Mouse (Mus musculus) neural tube, embryonic 12.5 days (tissue): Measurements from ENCODE around the gene P2rx5. TPM values are rescaled to one million over a fixed set of nuclear protein-coding genes. Genes with fewer than 3 reads are reported as not detected.

Experiments used
- ATAC-seq: fragments of 200-750 bp; cut with Nextera tagmentation; 2 replicates; pipeline ENCODE4 v1.8.0; 2017; ENCODE audit warnings: low read depth, mild to moderate bottlenecking, moderate TSS enrichment, moderate library complexity; ENCODE audit not compliant: low FRiP score
- H3K27ac ChIP-seq: fragments of 300-500 bp; sonication (generic); 2 replicates; pipeline ENCODE4 v1.5.1; 2016
- H3K27me3 ChIP-seq: fragments of 300-500 bp; sonication (generic); replicated peaks from 2 replicates; pipeline ENCODE4 v1.6.1; 2016; ENCODE audit warnings: mild to moderate bottlenecking
- H3K36me3 ChIP-seq: fragments of 300-500 bp; sonication (generic); 2 replicates; pipeline ENCODE4 v1.6.1; 2016; ENCODE audit warnings: mild to moderate bottlenecking
- H3K4me1 ChIP-seq: fragments of 300-500 bp; sonication (generic); 2 replicates; pipeline ENCODE4 v1.6.1; 2016
- H3K4me2 ChIP-seq: fragments of 300-500 bp; sonication (generic); replicated peaks from 2 replicates; pipeline ENCODE4 v1.6.1; 2016; ENCODE audit warnings: mild to moderate bottlenecking
- H3K4me3 ChIP-seq: fragments of 300-500 bp; sonication (generic); 2 replicates; pipeline ENCODE4 v1.5.1; 2016
- H3K9ac ChIP-seq: fragments of 300-500 bp; sonication (generic); 2 replicates; pipeline ENCODE4 v1.6.1; 2016; ENCODE audit warnings: mild to moderate bottlenecking
- H3K9me3 ChIP-seq: fragments of 300-500 bp; sonication (generic); 2 replicates; pipeline ENCODE4 v1.6.1; 2016; ENCODE audit warnings: mild to moderate bottlenecking
- WGBS: fragments of 180-500 bp; shearing (Covaris S2); methylation state at CpG from one replicate; pipeline ENCODE4 v1.1.7; 2016; 5-methylcytosine and 5-hydroxymethylcytosine counted together
- polyA plus RNA-seq: library from polyadenylated mRNA; unstranded; fragments of >200 nt; fragmentation: Nextera tagmentation; extraction: Ambion mirVana; gene quantifications from 2 replicates; pipeline ENCODE4 v1.2.1, GENCODE M21; 2016

P2rx5 gene
- polyA plus RNA-seq, 1 experiment from 2014 or later = 0.30 TPM

DNA sequence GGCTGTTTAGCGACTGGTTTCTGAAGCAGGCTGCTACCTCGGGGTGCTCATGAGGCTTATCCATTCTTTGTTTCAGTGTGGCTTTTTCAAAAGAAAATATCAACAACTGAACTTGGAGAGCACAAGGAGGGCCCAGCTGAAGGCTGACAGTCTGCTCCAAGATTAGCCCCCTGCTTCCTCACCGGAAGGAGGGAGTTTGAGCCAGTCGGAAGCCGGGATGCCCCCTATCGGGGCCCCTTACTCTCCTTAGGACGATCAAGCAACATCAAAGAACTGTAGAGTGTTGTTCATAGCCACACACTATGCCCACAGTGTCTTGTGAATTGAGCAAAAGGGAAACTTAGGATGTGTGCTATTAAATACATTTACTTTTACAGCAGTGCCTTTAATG, 13.3 kb upstream of the P2rx5 start:
- H3K9me3 ChIP-seq = no peaks in the 10 kb centered on the region
- H3K27ac ChIP-seq = no peak overlapping the region
- no peak overlapping the region for H3K4me3 ChIP-seq
- ATAC-seq = no peak
- WGBS = 66% methylated on average over 7 of the region's 7 CpGs
- no peak overlapping the region for H3K4me2 ChIP-seq
- no peaks in the 10 kb centered on the region for H3K36me3 ChIP-seq
- no peaks in the 10 kb centered on the region for H3K4me1 ChIP-seq
- H3K27me3 ChIP-seq = no peaks in the 10 kb centered on the region
- no peak overlapping the region for H3K9ac ChIP-seq

DNA sequence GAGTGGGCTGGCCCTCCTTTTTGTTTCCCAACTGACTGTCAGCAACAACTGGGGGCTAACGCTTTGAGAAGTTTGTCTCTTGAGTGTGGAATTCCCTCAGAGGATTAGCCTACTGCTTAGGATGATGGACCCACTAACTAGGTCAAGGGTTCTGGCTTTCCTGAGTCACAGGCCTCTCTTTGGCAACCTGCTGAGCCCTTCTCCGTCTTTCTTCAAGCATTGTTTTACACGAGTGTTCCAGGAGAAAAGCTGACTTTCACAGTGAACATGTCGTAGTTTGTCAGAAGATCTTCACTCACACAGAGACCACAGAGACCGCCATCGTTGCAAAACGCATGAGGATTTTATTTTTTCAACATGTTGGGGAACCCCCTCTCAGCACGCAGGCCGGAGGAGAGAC, 12.0 kb upstream of the P2rx5 start:
- H3K4me3 ChIP-seq = no peak overlapping the region
- H3K4me1 ChIP-seq = no peaks in the 10 kb centered on the region
- WGBS = 79% methylated on average over 9 of the region's 9 CpGs
- H3K4me2 ChIP-seq = no peak overlapping the region
- no peaks in the 10 kb centered on the region for H3K36me3 ChIP-seq
- H3K27ac ChIP-seq = no peak overlapping the region
- no peaks in the 10 kb centered on the region for H3K9me3 ChIP-seq
- no peak overlapping the region for H3K9ac ChIP-seq
- H3K27me3 ChIP-seq = no peaks in the 10 kb centered on the region
- ATAC-seq = no peak

DNA sequence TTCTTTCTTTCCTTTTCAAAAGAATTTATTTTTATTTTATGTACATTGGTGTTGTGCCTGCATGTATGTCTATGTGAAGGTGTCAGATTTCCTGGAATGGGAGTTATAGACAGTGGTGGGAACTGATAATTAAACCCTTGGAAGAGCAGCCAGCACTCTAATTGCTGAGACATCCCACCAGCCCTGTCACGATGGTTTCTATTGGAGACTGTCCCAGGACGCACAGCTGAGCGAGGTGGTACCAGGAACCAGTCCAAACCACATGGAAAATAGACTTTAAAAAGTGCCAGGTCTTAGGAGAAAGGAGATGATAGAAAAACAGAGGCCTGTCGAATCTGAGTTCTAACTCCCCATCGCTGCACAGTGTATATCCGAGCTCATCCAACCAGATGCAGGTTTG, 5.2 kb upstream of the P2rx5 start:
- no peak overlapping the region for H3K27ac ChIP-seq
- no peaks in the 10 kb centered on the region for H3K4me1 ChIP-seq
- WGBS = 80% methylated on average over 6 of the region's 6 CpGs
- H3K9ac ChIP-seq = no peak overlapping the region
- H3K36me3 ChIP-seq = no peaks in the 10 kb centered on the region
- peaks cover 8% of the 10 kb centered on the region for H3K27me3 ChIP-seq
- no peaks in the 10 kb centered on the region for H3K9me3 ChIP-seq
- ATAC-seq = no peak
- H3K4me2 ChIP-seq = no peak overlapping the region
- H3K4me3 ChIP-seq = no peak overlapping the region

DNA sequence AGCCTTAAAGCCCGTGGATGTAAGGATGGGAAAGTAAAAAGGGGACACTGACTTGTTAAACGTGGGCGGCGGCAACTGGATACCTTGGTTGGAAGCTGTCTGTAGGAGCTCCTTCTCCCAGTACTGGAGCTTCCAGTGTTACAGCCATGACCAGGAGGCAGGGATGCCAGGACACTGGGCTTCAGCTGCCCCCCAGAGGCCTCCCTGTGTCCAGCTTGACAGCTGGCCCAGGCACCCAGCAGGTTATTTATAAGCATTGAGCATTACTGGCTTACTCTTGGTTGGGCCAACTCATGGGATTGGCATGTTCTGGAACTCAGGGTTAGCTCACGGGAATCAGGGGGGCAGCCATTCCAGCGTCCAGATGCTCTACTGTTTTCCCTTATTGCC, 585 bp downstream of the P2rx5 start:
- H3K9me3 ChIP-seq = no peaks in the 10 kb centered on the region
- H3K36me3 ChIP-seq = no peaks in the 10 kb centered on the region
- H3K4me1 ChIP-seq = 0 out of 2 replicates have a peak, but pooled peaks cover 4% of the 10 kb centered on the region
- H3K9ac ChIP-seq = no peak overlapping the region
- H3K27me3 ChIP-seq = peaks cover 23% of the 10 kb centered on the region
- no peak overlapping the region for H3K4me3 ChIP-seq
- ATAC-seq = no peak
- no peak overlapping the region for H3K27ac ChIP-seq
- peak overlapping the region; percentile 75 for H3K4me2 ChIP-seq
- 22% methylated on average over 6 of the region's 6 CpGs for WGBS

DNA sequence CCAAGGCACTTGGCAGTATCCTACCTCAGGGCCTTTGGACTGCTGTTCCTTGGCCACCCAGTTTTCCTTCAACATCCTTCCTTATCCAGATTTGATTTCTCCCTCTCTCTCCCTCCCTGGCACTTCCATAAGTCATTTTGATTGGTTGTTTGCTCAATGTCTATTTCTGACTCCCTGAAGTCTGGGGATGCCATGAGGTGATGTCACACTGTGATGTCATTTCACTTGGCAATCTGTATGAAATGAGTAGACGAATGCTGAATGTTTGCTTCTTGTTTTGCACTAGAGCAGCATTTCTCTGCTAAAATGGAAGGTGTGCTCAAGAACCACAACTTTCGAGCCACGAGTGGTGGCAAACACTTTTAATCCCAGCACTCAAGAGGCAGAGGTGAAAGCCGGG, 1.4 kb downstream of the P2rx5 start:
- no peak for ATAC-seq
- peaks cover 23% of the 10 kb centered on the region for H3K27me3 ChIP-seq
- WGBS = 90% methylated on average over 4 of the region's 4 CpGs

DNA sequence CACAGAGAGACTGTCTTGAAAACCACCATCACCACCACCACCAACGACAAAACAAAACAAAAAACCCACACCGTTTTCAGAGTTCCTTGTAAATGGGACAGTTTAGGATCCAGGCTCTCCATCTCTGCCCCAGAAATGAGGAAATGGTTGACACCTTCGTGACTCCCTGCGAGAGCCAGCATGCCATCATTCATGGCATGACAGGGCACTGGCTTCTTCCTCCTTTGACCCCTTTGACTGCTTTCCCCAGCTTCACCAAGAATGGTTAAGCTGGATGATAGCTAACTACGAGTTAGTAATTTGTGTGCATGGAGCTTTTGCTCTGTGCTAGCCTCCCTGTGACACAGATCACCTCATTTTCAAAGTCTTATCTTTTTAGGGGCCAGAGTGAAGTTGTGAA, 2.1 kb downstream of the P2rx5 start:
- Histone ChIP-seq H3K27me3 (peaks cover 23% of the 10 kb centered on the region), H3K4me1 (0 out of 2 replicates have a peak, but pooled peaks cover 4% of the 10 kb centered on the region), H3K27ac (no peak overlapping the region), H3K36me3 (no peaks in the 10 kb centered on the region), H3K4me2 (no peak overlapping the region), H3K4me3 (no peak overlapping the region), H3K9me3 (no peaks in the 10 kb centered on the region), H3K9ac (no peak overlapping the region)
- 71% methylated on average over 5 of the region's 5 CpGs for WGBS
- no peak for ATAC-seq

More for the DNA sequence above, 1.4 kb downstream of the P2rx5 start:
- no peaks in the 10 kb centered on the region for H3K36me3 ChIP-seq
- H3K27ac ChIP-seq = no peak overlapping the region
- H3K9me3 ChIP-seq = no peaks in the 10 kb centered on the region
- H3K4me3 ChIP-seq = no peak overlapping the region
- 0 out of 2 replicates have a peak, but pooled peaks cover 4% of the 10 kb centered on the region for H3K4me1 ChIP-seq
- H3K9ac ChIP-seq = no peak overlapping the region
- H3K4me2 ChIP-seq = no peak overlapping the region

DNA sequence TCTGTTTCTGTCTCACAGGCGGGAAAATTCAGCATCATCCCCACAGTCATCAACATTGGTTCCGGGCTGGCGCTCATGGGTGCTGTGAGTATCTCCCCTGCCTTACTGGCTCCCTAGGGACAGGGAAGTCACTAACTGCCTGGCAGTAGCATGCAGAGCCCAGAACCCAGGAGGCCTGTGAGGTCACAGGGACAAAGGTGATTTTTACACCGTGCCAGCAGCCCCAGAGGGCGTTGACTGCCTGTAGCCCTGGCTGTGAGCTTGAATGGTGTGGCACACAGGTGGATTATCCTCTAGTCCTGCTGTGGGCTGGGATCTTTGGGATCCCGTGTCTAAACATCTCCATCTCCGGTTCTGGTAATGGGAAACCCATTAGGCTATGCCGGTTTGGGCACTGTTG, 7.8 kb downstream of the P2rx5 start:
- H3K4me3 ChIP-seq = no peak overlapping the region
- 88% methylated on average over 8 of the region's 8 CpGs for WGBS
- no peaks in the 10 kb centered on the region for H3K9me3 ChIP-seq
- ATAC-seq = no peak
- H3K27me3 ChIP-seq = no peaks in the 10 kb centered on the region
- no peak overlapping the region for H3K27ac ChIP-seq
- H3K36me3 ChIP-seq = peaks cover 8% of the 10 kb centered on the region; the same call in 1 of the 2 replicates
- H3K9ac ChIP-seq = 0 out of 2 replicates have a peak overlapping the region, but pooled peaks have one; percentile 17
- H3K4me1 ChIP-seq = no peaks in the 10 kb centered on the region
- no peak overlapping the region for H3K4me2 ChIP-seq

DNA sequence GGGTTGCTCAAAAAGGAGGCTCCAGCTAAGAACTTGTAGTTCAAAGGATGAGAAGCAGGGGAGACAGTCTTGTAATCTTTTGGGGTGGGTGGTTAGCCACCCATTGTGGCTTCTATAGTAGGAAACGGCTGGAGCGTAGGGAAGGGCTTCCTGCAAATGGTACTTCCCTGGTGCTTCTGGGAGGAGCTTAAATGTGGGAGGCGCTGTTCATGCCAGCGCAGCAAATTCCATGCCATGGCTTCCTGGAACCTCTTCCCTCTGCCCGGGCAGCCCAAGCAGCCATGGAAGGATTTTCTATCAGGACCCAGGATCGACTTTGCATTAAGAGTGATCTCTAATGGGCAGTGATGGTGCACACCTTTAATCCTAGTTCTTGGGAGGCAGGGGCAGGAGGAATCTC, 8.4 kb downstream of the P2rx5 start:
- Histone ChIP-seq H3K4me1 (no peaks in the 10 kb centered on the region), H3K4me3 (no peak overlapping the region), H3K27me3 (no peaks in the 10 kb centered on the region), H3K9me3 (no peaks in the 10 kb centered on the region), H3K36me3 (peaks cover 10% of the 10 kb centered on the region; the same call in 1 of the 2 replicates), H3K27ac (no peak overlapping the region), H3K4me2 (no peak overlapping the region), H3K9ac (no peak overlapping the region)
- no peak for ATAC-seq
- 84% methylated on average over 6 of the region's 6 CpGs for WGBS

DNA sequence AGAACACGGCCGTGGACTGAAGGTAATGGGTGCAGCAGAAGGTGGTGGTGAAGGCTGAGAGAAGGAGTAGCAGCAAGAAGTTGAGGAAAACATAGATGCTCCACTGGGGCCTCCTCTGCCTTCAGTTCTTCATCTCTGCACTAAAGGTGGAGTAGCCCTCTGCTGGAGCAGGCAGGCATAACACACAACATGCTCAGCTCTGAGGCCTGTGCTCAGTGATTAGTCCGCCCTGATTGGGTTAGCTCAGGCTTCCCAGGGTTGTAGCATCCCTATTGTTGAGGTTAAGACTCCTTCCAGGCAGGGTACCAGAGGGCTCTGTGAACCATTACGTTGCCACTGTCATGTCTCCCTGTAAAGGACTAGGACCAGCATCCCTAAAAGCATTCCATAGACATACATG, 9.0 kb downstream of the P2rx5 start:
- Histone ChIP-seq H3K36me3 (peaks cover 13% of the 10 kb centered on the region; the same call in 1 of the 2 replicates), H3K9ac (no peak overlapping the region), H3K9me3 (no peaks in the 10 kb centered on the region), H3K4me2 (no peak overlapping the region), H3K27ac (no peak overlapping the region), H3K27me3 (no peaks in the 10 kb centered on the region), H3K4me3 (no peak overlapping the region), H3K4me1 (no peaks in the 10 kb centered on the region)
- 55% methylated on average over 4 of the region's 4 CpGs for WGBS
- peak; percentile 60; the same call in 1 of the 2 replicates for ATAC-seq

DNA sequence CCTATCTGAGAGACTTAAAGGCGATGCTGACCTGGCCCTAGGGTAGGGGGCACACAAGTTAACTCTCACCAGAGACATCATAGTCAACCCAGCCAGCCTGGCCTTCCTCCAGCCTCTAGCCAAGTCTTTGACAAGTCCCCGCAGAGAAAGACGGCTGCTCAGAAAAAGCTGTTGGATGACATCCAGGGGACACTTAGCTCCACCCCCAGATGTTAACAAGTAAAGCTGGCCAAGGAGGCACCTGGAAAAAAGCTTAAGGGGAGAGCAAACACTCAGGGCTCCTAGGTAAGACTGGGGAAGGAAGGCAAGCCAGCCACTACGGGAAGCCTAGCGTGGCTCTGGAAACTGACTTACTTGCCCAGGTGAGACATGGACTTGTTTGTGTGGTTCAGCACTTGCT, 12.0 kb downstream of the P2rx5 start:
- Histone ChIP-seq H3K4me2 (no peak overlapping the region), H3K9ac (no peak overlapping the region), H3K4me1 (peaks cover 13% of the 10 kb centered on the region), H3K4me3 (no peak overlapping the region), H3K36me3 (peaks cover 16% of the 10 kb centered on the region; the same call in 1 of the 2 replicates), H3K27me3 (no peaks in the 10 kb centered on the region), H3K9me3 (no peaks in the 10 kb centered on the region), H3K27ac (no peak overlapping the region)
- 65% methylated on average over 5 of the region's 5 CpGs for WGBS
- no peak for ATAC-seq

DNA sequence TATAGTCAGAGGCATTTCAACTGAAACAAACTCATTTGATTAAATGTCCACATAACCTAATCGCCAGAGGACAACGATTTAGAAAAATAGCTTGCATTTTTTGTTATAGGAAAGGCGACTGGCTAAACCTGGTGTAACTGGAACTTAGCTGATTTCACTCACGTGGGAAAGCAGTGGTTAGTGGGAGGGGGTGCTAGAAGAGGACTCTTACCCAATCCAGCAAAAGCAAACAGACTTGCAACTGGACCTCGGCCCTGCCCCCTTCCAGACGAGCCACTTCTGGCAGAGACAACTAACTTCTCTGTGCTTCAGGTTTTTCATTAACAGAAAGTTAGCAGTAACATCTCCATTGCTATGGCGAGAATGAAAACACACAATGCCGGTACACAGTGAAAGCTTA, 15.4 kb downstream of the P2rx5 start:
- Histone ChIP-seq H3K27me3 (no peaks in the 10 kb centered on the region), H3K4me3 (peak overlapping the region; percentile 93), H3K9ac (peak overlapping the region; percentile 86), H3K4me1 (peaks cover 25% of the 10 kb centered on the region), H3K36me3 (peaks cover 18% of the 10 kb centered on the region), H3K9me3 (no peaks in the 10 kb centered on the region), H3K4me2 (peak overlapping the region; percentile 73), H3K27ac (no peak overlapping the region)
- no peak for ATAC-seq
- WGBS = 48% methylated on average over 8 of the region's 8 CpGs

DNA sequence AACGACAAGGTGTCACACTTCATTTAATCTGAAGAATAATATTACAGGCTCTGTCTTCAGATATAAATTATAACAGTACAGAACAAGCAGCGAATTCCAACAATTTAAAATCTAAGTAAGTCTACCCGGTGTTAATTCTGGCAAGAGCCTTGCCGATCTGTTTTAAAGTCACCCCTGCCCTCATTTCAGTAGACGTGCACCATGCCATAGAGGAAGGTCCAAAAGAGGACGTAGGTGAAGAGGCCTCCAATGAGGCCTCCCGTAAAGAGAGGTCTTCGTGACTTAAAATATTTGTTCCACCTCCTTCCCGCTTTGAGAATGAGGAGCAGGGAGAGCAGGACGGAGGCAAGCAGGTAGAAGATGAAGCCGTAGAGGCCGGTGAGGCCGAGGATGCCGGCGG, 16.0 kb downstream of the P2rx5 start:
- H3K9ac ChIP-seq = peak overlapping the region; percentile 86
- H3K36me3 ChIP-seq = peaks cover 18% of the 10 kb centered on the region
- WGBS = under 1% methylated on average over 15 of the region's 15 CpGs
- H3K27ac ChIP-seq = peak overlapping the region; percentile 57; the same call in 1 of the 2 replicates
- H3K27me3 ChIP-seq = no peaks in the 10 kb centered on the region
- no peak for ATAC-seq
- H3K4me1 ChIP-seq = peaks cover 25% of the 10 kb centered on the region
- peak overlapping the region; percentile 73 for H3K4me2 ChIP-seq
- no peaks in the 10 kb centered on the region for H3K9me3 ChIP-seq
- H3K4me3 ChIP-seq = peak overlapping the region; percentile 93
